Mouse (Mus musculus) brain, embryonic 14.5 days (tissue): Measurements from ENCODE around the gene Tsks.

Experiments used
- CTCF ChIP-seq: fragments of 200-500 bp; IDR thresholded peaks from 2 replicates; pipeline ENCODE4 v1.5.1; 2012; ENCODE audit warnings: inconsistent platforms, mild to moderate bottlenecking, moderate library complexity, borderline replicate concordance; ENCODE audit not compliant: insufficient read depth, insufficient read length; ENCODE audit errors: extremely low read depth
- POLR2A ChIP-seq: fragments of 200-500 bp; IDR thresholded peaks from 2 replicates; pipeline ENCODE4 v1.6.1; 2012; ENCODE audit warnings: mild to moderate bottlenecking, inconsistent platforms, borderline replicate concordance; ENCODE audit not compliant: poor library complexity, insufficient read depth, insufficient read length, severe bottlenecking; ENCODE audit errors: extremely low read depth

GRCm38 (mm10) chr7:44896499-44896898 lies 46.5 kb upstream of the Tsks start:
- TF ChIP-seq POLR2A (no peak), CTCF (no peak)
